Mouse (Mus musculus) stomach, postnatal 0 days (tissue): ENCODE measurements at regions not wholly inside any gene's neighbourhood (a gene's known extent, or its start where the extent isn't known, plus 50 kb on each side); places are given as distances from the start of the nearest gene placed in this dataset.

Experiments used
- ATAC-seq: fragments of 200-750 bp; cut with Nextera tagmentation; 2 replicates; pipeline ENCODE4 v1.8.0; 2017; ENCODE audit not compliant: low FRiP score, low TSS enrichment
- DNase-seq: peaks from one replicate; pipeline ENCODE4 v3.0.0-alpha.2; 2016; ENCODE audit warnings: low spot score
- H3K27ac ChIP-seq: fragments of 300-500 bp; sonication (generic); replicated peaks from 2 replicates; pipeline ENCODE4 v1.5.1; 2014; ENCODE audit warnings: mild to moderate bottlenecking, control low read depth
- H3K27me3 ChIP-seq: fragments of 300-500 bp; sonication (generic); 2 replicates; pipeline ENCODE4 v1.6.1; 2014; ENCODE audit warnings: low read length; ENCODE audit not compliant: control insufficient read depth, insufficient read depth
- H3K36me3 ChIP-seq: fragments of 300-500 bp; sonication (generic); 2 replicates; pipeline ENCODE4 v1.6.1; 2014; ENCODE audit warnings: low read length, mixed read lengths; ENCODE audit not compliant: control insufficient read depth, insufficient read depth
- H3K4me1 ChIP-seq: fragments of 300-500 bp; sonication (generic); replicated peaks from 2 replicates; pipeline ENCODE4 v1.6.1; 2014; ENCODE audit warnings: antibody characterized with exemption; ENCODE audit not compliant: control insufficient read depth, insufficient read depth
- H3K4me2 ChIP-seq: fragments of 300-500 bp; sonication (generic); replicated peaks from 2 replicates; pipeline ENCODE4 v1.6.1; 2014; ENCODE audit warnings: low read depth, mild to moderate bottlenecking, control low read depth, moderate library complexity
- H3K4me3 ChIP-seq: fragments of 300-500 bp; sonication (generic); 2 replicates; pipeline ENCODE4 v1.5.1; 2014; ENCODE audit warnings: low read depth, low read length, control low read depth
- H3K9ac ChIP-seq: fragments of 300-500 bp; sonication (generic); 2 replicates; pipeline ENCODE4 v1.6.1; 2014; ENCODE audit warnings: mild to moderate bottlenecking, low read length, control low read depth, mixed read lengths
- H3K9me3 ChIP-seq: fragments of 300-500 bp; sonication (generic); 2 replicates; pipeline ENCODE4 v1.6.1; 2016; ENCODE audit warnings: low read length; ENCODE audit not compliant: control insufficient read depth
- CTCF ChIP-seq: IDR thresholded peaks from 2 replicates; pipeline ENCODE4 v1.5.1; 2016; ENCODE audit warnings: antibody characterized with exemption, low read depth, mild to moderate bottlenecking, moderate library complexity
- EP300 ChIP-seq: optimal IDR thresholded peaks from 2 replicates; pipeline ENCODE3; 2016; ENCODE audit warnings: antibody characterized with exemption
- WGBS: fragments of 180-500 bp; shearing (Covaris S2); extraction: QIAGEN DNeasy Blood & Tissue Kit; methylation state at CpG from one replicate; pipeline ENCODE4 v1.1.7; 2014; 5-methylcytosine and 5-hydroxymethylcytosine counted together

GRCm38 (mm10) chr14:114567673-114568309 is 524.2 kb upstream of the Gpc5 start:
- Histone ChIP-seq H3K4me1 (no peaks in the 10 kb centered on the region), H3K27ac (no peak overlapping the region), H3K9ac (no peak overlapping the region), H3K4me3 (peak overlapping the region; percentile 8; the same call in 1 of the 2 replicates), H3K9me3 (no peaks in the 10 kb centered on the region), H3K36me3 (no peaks in the 10 kb centered on the region), H3K4me2 (peak overlapping the region; percentile 34), H3K27me3 (no peaks in the 10 kb centered on the region)
- peak; percentile 40 for DNase-seq
- no peak for ATAC-seq
- WGBS: 15% methylated on average over 14 of the region's 14 CpGs
- TF ChIP-seq EP300: no peak
- TF ChIP-seq CTCF: peak; percentile 67

- Histone ChIP-seq H3K9ac (no peak overlapping the region), H3K9me3 (no peaks in the 10 kb centered on the region), H3K4me2 (no peak overlapping the region), H3K36me3 (no peaks in the 10 kb centered on the region), H3K27me3 (no peaks in the 10 kb centered on the region), H3K4me1 (no peaks in the 10 kb centered on the region), H3K27ac (no peak overlapping the region), H3K4me3 (no peak overlapping the region)
- WGBS: 39% methylated on average over 4 of the region's 4 CpGs
- DNase-seq (no peak), ATAC-seq (no peak)
- no peak for TF ChIP-seq CTCF
Observed at GRCm38 (mm10) chr14:114587367-114588064, 504.5 kb upstream of the Gpc5 start.

GRCm38 (mm10) chr14:114609296-114609695 is 482.7 kb upstream of the Gpc5 start:
- Histone ChIP-seq H3K4me3 (no peak overlapping the region), H3K27ac (no peak overlapping the region), H3K9me3 (no peaks in the 10 kb centered on the region), H3K36me3 (no peaks in the 10 kb centered on the region), H3K9ac (no peak overlapping the region), H3K27me3 (no peaks in the 10 kb centered on the region), H3K4me1 (no peaks in the 10 kb centered on the region), H3K4me2 (no peak overlapping the region)
- TF ChIP-seq CTCF (no peak), EP300 (no peak)
- no peak for DNase-seq
- 58% methylated on average over 4 of the region's 4 CpGs for WGBS
- no peak for ATAC-seq

- H3K4me2 ChIP-seq: no peak overlapping the region
- no peak overlapping the region for H3K4me3 ChIP-seq
- ATAC-seq: no peak
- WGBS: 66% methylated on average over 1 of the region's 1 CpGs
- H3K27ac ChIP-seq: no peak overlapping the region
- H3K9me3 ChIP-seq: no peaks in the 10 kb centered on the region
- no peaks in the 10 kb centered on the region for H3K27me3 ChIP-seq
- H3K9ac ChIP-seq: no peak overlapping the region
- DNase-seq: no peak
- H3K4me1 ChIP-seq: no peaks in the 10 kb centered on the region
- TF ChIP-seq EP300 (no peak), CTCF (no peak)
- H3K36me3 ChIP-seq: no peaks in the 10 kb centered on the region
Observed at GRCm38 (mm10) chr14:114612400-114612799, 479.6 kb upstream of the Gpc5 start.

GRCm38 (mm10) chr14:114656636-114657035 is 435.4 kb upstream of the Gpc5 start:
- TF ChIP-seq EP300 (no peak), CTCF (no peak)
- Histone ChIP-seq H3K4me2 (no peak overlapping the region), H3K9me3 (no peaks in the 10 kb centered on the region), H3K27ac (no peak overlapping the region), H3K4me1 (no peaks in the 10 kb centered on the region), H3K27me3 (no peaks in the 10 kb centered on the region), H3K4me3 (no peak overlapping the region), H3K9ac (no peak overlapping the region), H3K36me3 (no peaks in the 10 kb centered on the region)
- 72% methylated on average over 1 of the region's 1 CpGs for WGBS
- no peak for ATAC-seq
- DNase-seq: no peak

- no peaks in the 10 kb centered on the region for H3K27me3 ChIP-seq
- no peak overlapping the region for H3K4me3 ChIP-seq
- DNase-seq: no peak
- H3K36me3 ChIP-seq: no peaks in the 10 kb centered on the region
- WGBS: 32% methylated on average over 2 of the region's 2 CpGs
- H3K27ac ChIP-seq: no peak overlapping the region
- H3K4me2 ChIP-seq: no peak overlapping the region
- ATAC-seq: no peak
- TF ChIP-seq CTCF (no peak), EP300 (no peak)
- no peaks in the 10 kb centered on the region for H3K4me1 ChIP-seq
- no peaks in the 10 kb centered on the region for H3K9me3 ChIP-seq
- no peak overlapping the region for H3K9ac ChIP-seq
Observed at GRCm38 (mm10) chr14:114662028-114662427, 430.0 kb upstream of the Gpc5 start.
